Mouse (Mus musculus): Measurements from ENCODE around the gene Fbxw15. TPM values are rescaled to one million over a fixed set of nuclear protein-coding genes. Genes with fewer than 3 reads are reported as not detected.
"Not testable (repeated sequence)": the region's sequence is repeated elsewhere in the genome, so short reads cannot be mapped to it uniquely, and the experiment has no call there.

The Fbxw15 gene
- polyA plus RNA-seq, 1 experiment from 2014 or later = not detected

GRCm38 (mm10) chr9:109552483-109552882, 15.6 kb downstream of the Fbxw15 start:
- H3K4me3 ChIP-seq (ENCODE audit: low read depth, low read length) = no peak overlapping the region
- H3K4me1 ChIP-seq (replicated peaks; ENCODE audit: control insufficient read depth, insufficient read depth, low read length) = no peaks in the 10 kb centered on the region
- TF ChIP-seq CTCF (IDR thresholded peaks at IDR 0.05; ENCODE audit: low read depth) = no peak
- WGBS = 68% methylated on average over 3 of the region's 3 CpGs
- no peak overlapping the region for H3K9ac ChIP-seq (ENCODE audit: low read depth, low read length)
- H3K9me3 ChIP-seq (ENCODE audit: control insufficient read depth) = no peaks in the 10 kb centered on the region
- no peaks in the 10 kb centered on the region for H3K36me3 ChIP-seq (ENCODE audit: control insufficient read depth, insufficient read depth)
- H3K27me3 ChIP-seq (replicated peaks; ENCODE audit: control insufficient read depth, insufficient read depth, low read length) = no peaks in the 10 kb centered on the region
- H3K4me2 ChIP-seq (replicated peaks; ENCODE audit: low read depth) = no peak overlapping the region
- no peak for ATAC-seq
- no peak overlapping the region for H3K27ac ChIP-seq (ENCODE audit: low read depth, low read length)

DNA sequence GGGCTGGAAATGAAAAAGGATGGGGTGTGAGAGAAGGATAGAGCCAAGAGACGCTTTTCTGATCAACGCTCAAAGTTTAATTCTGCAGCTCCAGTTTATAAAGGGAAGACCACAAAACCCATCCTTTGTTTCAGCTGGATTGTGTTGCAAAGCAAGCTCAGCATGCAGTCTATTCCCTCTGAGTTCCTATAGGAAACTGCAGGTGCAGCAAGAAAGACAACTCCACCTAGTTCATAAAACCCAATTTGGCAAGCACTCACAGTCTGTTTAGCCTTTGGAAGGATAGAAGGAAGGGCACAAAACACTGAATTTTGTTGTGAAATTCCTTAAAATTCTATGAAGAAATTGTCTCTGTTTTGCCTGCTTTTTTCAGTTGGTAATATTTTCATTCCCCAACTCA, 18.4 kb downstream of the Fbxw15 start:
- H3K36me3 ChIP-seq (ENCODE audit: control insufficient read depth, insufficient read depth); H3K4me3 ChIP-seq (ENCODE audit: low read depth, low read length); H3K9me3 ChIP-seq (ENCODE audit: control insufficient read depth); H3K27me3 ChIP-seq (replicated peaks; ENCODE audit: control insufficient read depth, insufficient read depth, low read length); H3K27ac ChIP-seq (ENCODE audit: low read depth, low read length); H3K4me1 ChIP-seq (replicated peaks; ENCODE audit: control insufficient read depth, insufficient read depth, low read length); H3K9ac ChIP-seq (ENCODE audit: low read depth, low read length); ATAC-seq; H3K4me2 ChIP-seq (replicated peaks; ENCODE audit: low read depth): not testable (repeated sequence)
- 44% methylated on average over 2 of the region's 2 CpGs for WGBS

DNA sequence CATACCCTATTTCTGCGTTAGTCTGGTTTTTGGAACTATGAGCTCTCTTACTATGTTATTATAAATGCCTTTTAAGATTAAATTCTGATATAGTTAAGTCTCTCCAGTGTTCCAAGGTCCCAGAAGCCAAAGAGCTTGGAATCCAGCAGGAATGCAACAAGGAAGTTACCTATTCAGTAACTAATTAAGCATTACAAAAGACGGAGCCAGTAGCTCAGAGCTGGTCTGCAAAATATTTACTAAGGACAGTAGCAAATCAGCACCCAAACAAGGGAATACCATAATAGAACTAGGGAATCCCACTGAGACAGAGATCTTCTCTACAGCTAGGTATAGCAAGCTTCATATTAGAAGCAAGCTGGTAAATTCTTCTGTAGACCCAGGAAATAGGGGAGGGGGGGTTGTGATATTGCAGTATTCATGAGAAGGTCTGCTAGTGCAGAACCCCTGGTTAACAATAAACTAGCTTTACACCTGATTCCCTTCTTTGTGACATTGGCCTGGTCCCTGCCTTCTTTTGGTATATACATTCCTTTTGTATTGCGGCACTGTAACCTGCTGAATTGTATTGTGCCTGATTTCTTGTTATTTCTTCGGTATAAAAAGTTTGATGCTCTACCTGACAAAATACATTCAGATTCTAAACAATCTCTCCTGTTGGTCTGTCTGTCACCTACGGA, 44.5 kb downstream of the Fbxw15 start:
- WGBS = 69% methylated on average over 5 of the region's 5 CpGs
- Histone ChIP-seq H3K4me1 (replicated peaks; ENCODE audit: control insufficient read depth, insufficient read depth, low read length) (no peaks in the 10 kb centered on the region), H3K27me3 (replicated peaks; ENCODE audit: control insufficient read depth, insufficient read depth, low read length) (no peaks in the 10 kb centered on the region), H3K9me3 (ENCODE audit: control insufficient read depth) (no peaks in the 10 kb centered on the region), H3K4me2 (replicated peaks; ENCODE audit: low read depth) (no peak overlapping the region), H3K9ac (ENCODE audit: low read depth, low read length) (no peak overlapping the region), H3K4me3 (ENCODE audit: low read depth, low read length) (no peak overlapping the region), H3K27ac (ENCODE audit: low read depth, low read length) (no peak overlapping the region), H3K36me3 (ENCODE audit: control insufficient read depth, insufficient read depth) (no peaks in the 10 kb centered on the region)
- no peak for TF ChIP-seq CTCF (IDR thresholded peaks at IDR 0.05; ENCODE audit: low read depth)
- ATAC-seq = no peak

Other genes starting within 250 kb of the Fbxw15 start
- not detected in 2 replicates for gene Fbxw28, start 228.6 kb downstream of the Fbxw15 start, polyA plus RNA-seq (2015; fragmentation: Nextera tagmentation; extraction: Ambion mirVana)
- gene Fbxw22, start 164.0 kb downstream of the Fbxw15 start, polyA plus RNA-seq (2015; fragmentation: Nextera tagmentation; extraction: Ambion mirVana) = not detected in 2 replicates
- gene Fbxw16, start 119.1 kb downstream of the Fbxw15 start, polyA plus RNA-seq (2015; fragmentation: Nextera tagmentation; extraction: Ambion mirVana) = not detected in 2 replicates
- gene Fbxw19, start 72.4 kb downstream of the Fbxw15 start, polyA plus RNA-seq (2015; fragmentation: Nextera tagmentation; extraction: Ambion mirVana) = not detected in 2 replicates
- not detected in 2 replicates for gene Fbxw24, start 57.8 kb upstream of the Fbxw15 start, polyA plus RNA-seq (2015; fragmentation: Nextera tagmentation; extraction: Ambion mirVana)
- gene Fbxw25, start 96.4 kb upstream of the Fbxw15 start, polyA plus RNA-seq (2015; fragmentation: Nextera tagmentation; extraction: Ambion mirVana) = not detected in 2 replicates
- not detected in 2 replicates for gene Fbxw18, start 134.4 kb upstream of the Fbxw15 start, polyA plus RNA-seq (2015; fragmentation: Nextera tagmentation; extraction: Ambion mirVana)
- not detected in 2 replicates for gene Fbxw26, start 177.8 kb upstream of the Fbxw15 start, polyA plus RNA-seq (2015; fragmentation: Nextera tagmentation; extraction: Ambion mirVana)
- not detected in 2 replicates for gene Fbxw27, start 222.4 kb upstream of the Fbxw15 start, polyA plus RNA-seq (2015; fragmentation: Nextera tagmentation; extraction: Ambion mirVana)
- gene Spink8, start 244.0 kb upstream of the Fbxw15 start, polyA plus RNA-seq (2015; fragmentation: Nextera tagmentation; extraction: Ambion mirVana) = 3.0 and 3.3 TPM in 2 replicates

All from intestine, postnatal 0 days (tissue).